Mouse (Mus musculus) urinary bladder, postnatal 10 days (tissue): ENCODE measurements around the gene Ankrd42.

ENCODE experiments used
- DNase-seq: peaks from one replicate; pipeline ENCODE4 v3.0.0; 2022; ENCODE audit warnings: low spot score

The Ankrd42 gene

DNA sequence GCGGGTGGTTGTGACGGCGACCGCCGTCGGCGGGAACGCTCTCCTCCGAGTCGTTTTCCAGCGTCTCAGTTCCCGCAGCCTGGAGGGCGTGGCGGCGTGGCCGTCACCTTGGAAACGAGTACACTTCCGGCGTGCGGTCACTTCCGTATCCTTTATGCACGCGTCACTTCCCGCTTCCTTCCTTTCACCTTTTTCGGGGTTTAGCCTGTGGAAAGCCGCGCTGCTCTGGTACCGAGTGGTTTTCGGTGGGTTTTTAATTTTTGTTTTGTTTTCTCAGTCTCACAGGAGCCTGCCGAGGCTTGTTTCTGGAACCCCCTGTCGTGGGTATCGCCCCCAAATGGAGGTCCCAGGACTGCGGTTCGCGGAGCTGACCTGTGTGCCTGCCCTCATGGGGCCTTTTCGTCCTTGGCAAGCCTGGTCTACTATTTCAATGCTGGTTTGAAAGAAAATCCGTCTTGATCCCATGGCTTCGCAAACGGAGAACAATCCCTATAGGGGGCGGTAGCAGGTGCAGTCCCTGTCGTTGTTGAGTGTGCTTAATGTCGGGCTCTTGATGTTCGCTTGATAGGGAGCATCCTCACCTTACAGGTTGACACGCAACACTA, at the start of gene Ankrd42:
Gene Ankrd42 (minus strand): TSS at position 122 of the 605 bp plus-strand sequence.
- peak; percentile 57 for DNase-seq

DNA sequence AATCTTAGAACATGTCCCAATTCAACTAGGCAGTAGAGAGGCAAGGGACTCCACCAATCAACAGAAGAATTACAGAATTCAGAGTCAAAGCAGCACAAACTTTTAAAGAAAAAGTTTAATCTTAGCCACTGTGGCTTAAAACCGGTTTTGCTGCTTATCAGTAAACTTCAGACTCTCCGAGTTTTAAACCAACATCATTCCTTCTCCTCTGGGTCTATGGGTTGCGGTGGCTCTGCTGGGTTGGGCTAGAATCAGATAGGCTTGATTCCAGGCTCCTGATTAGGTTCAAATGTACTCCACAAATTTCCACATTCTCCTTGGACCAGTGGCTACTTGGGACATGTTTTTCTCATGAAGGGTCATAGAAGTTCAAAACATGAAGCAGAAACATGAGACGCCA, 40.4 kb upstream of the Ankrd42 start:
- DNase-seq: no peak

DNA sequence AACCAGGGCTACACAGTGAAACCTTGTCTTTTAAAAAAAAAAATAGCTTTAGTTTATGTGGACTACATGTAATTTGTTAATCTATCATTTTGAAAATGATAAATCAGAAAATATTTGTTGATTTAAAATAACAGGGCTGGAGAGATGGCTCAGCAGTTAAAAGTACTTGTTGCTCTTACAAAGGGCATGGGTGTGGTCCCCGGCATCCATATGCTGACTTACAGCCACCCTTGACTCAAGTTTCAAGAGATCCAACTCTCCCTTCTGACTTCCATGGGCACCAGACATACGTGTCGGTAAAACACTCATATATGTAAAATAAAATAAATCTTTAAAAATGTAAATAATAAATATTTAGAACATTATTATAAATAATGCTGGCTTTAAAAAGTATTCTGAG, 38.2 kb upstream of the Ankrd42 start:
- no peak for DNase-seq

DNA sequence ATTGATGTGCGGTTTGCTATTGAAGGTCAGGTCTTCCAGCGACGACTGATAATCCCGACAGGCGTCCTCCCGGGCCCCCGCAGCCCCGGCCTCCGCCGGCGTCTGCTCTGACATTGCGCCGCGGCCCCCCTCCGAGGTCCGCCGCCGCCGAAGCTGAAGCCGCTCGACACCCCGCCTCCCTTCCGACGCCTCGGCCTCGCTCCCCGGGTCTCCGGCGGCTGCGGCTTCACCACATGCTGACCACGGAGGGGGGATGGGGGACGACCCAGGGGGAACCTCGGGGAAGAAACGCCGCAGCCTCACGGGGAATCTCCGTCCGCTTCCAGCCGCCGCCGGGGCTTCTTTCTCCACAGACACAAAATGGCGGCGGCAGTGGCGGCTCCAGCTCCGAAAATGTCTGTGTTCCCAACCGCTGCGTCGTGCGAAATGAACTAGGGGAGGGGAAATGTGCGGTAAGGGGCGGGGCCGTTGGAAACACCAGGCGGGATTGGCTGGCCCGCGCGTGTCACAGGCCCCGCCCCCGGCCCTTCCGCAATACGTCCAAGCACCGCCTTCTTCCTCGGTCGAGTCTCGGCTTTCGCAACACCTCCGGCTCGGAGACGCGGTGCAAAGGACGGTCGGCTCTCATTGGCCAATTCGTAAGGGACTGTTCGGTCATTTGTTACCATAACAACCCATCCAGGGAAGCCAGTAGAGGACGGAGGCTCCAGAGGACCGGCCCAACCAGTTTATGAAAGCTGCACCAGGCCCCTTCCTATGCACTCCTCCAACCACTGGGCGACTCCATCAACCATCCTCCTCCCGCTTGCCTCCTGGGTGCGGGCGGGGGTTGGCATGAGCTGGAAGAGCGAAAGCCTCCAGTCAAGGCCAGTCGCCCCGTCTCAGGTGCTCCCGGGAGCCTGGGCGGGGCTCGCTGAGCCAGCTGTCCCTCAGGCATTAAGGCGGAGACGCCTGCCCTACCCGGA, 32.8 kb upstream of the Ankrd42 start, which contains the start of gene Pcf11:
Gene Pcf11 (minus strand): TSS at position 428 of the 965 bp plus-strand sequence.
- DNase-seq: peak; percentile 80

DNA sequence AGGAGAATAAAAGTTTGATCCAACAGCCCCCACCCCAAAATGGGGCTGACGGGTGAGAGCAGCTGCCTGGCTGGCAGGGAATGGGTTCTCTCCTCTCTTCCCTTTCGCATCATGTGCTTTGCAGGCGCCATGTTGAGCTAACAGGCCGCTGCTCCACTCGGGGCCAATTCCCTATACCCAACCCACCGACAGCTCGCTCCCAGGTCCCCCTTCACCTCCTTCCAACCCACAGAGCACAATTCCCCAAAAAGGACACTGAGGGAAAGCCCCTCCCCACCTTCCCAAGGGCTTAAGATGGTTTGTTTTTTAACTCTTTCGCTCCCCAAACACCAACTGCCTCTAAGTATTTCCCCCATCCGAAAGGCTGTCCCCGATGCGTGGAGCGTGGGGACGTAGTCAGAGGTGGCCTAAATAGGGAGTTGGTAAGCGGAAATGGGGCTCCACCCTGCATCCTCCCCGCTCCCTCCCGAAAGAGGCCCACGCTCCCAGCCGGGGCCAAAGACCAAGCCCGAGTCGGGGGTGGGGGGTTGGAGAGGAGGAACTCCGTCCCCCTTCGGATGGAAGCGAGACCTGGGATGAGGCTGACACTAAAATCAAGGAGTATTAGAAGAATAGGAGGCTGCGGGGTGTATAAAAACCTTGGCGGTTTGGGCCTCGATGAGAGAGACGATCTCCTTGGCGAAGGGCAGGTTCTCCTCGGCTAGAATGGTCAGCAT, 32.0 kb upstream of the Ankrd42 start:
- no peak for DNase-seq

DNA sequence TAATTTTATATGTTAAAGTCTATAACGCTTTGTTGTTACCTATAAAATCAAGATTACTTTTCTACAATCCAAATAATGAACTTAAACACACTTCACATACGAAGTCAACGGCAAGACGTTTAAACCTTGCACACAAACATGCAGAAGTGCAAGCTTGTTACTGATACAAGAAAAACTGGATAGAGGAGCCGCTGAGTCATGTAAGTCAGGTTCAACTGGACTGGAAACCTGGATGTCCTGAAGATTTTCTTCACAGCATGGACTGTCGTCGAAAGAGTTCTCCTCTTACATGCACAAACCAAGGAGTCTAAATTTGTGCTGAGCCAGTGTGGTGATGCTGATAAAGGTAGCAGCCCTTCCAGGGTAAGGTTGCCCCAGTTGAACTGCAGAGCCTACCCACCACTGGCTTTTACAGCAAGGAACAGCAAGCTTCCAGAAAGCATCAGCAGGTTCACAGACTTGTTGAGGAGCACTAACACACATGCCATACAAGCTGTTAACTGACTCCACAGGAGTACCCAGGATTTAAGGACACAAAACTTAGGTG, 29.4 kb upstream of the Ankrd42 start:
- no peak for DNase-seq

DNA sequence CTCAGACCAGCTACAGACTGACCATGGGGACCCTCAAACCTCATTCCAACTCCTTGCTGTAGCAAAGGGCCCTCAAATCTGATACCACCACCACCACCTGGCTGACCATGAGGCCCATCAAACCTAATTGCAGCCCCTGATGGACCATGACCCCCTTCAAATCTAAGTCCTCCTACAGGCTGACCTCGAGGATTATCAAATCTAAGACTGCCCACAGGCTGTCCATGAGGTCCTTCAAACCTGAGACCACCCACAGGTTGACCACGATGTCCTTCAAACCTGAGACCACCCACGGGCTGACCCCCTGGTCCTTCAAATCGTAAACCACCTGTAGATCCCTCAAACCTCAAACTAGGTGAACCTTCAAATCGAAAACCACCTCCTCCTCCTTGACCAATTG, 21.1 kb upstream of the Ankrd42 start:
- no peak for DNase-seq

DNA sequence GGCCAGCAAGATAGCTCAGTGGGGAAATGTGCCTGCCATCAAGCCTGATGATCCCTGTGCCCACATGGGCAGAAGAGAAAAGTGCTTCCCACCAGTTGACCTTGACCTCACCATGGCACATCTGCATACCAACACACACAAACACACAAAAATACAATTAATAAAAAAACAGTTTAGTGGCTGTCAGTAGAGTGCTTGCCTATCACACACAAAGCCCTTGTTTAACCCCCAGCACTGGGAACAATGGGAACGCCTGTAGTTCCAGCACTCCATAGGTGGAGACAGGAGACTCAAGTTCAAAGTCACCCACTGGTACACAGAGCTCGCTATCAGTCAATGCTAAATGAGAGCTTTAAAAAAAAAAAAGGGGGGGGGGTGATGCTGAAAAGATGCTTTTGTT, 19.4 kb upstream of the Ankrd42 start:
- no peak for DNase-seq

DNA sequence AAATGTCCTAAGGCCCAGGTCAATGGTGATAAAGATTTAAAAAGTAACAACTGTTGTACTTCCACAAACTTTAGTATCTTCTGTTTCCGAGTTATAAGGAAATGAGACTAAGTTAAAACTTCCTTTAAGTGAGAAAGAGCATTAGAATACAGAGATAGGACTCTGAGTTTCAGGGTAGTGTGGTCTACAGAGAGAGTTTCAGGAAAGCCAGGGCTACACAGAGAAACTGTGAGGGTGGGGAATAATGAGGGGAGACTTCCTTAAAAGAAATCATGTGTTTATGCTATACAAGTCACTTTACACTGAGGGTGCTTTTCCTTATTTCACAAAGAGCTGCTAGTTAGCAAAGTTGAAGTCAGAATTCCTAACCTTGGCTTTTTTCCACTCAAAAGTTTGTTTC, 16.4 kb upstream of the Ankrd42 start:
- no peak for DNase-seq

DNA sequence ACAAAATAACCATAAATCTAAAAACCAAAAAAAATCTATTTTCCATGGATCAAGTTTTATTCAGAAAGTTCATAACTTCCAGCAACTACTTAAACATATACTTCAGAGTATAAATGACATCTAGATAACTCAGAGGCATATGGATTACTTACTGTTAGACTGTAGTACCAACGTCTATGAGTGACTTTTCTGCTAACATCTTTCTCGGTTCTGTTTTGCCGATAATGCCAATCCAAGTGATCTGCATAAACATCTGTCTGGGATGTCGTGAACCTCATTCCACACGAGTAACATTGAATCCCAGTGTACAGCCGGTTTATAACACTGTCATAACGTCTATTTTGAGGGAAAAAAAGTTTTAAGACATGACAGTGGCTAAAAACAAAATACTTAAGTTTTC, 10.8 kb upstream of the Ankrd42 start:
- no peak for DNase-seq

DNA sequence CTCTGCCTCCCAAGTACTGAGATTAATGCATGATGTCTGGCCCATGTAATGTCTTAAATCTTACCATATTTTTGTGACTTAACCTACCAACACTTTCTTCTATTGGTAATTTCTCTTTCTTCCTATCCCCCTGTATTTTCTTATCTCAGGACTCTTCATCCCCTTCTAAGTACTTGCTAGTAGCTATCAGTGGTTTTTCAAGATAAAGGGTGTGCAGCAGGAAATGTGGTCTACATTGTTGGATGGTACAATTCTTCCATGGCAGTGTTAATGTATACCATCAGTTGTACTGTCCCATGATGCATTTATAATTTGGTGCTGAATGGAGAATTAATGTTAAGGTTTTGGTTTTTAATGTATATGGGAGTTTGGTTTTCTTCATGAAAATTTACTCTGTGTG, 5.4 kb upstream of the Ankrd42 start:
- no peak for DNase-seq

DNA sequence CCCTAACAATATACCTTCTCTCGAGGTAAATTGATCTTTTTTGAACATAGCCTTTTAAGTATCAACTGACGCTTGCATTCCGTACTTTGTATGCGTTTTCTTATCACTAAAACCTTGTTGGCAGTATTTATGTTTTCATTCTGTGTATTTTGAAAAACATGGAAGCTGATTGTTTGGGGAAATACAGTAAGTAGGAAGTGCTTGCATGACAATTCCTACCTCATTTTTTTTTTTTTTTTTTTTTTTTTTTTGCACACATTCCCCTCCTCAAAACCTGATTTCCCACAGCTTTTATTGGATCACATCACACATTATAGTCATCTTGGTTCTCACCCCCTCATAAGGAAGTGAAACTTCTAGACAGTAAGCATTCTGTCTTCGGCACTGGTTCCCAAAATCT, 1.1 kb upstream of the Ankrd42 start:
- DNase-seq: no peak

DNA sequence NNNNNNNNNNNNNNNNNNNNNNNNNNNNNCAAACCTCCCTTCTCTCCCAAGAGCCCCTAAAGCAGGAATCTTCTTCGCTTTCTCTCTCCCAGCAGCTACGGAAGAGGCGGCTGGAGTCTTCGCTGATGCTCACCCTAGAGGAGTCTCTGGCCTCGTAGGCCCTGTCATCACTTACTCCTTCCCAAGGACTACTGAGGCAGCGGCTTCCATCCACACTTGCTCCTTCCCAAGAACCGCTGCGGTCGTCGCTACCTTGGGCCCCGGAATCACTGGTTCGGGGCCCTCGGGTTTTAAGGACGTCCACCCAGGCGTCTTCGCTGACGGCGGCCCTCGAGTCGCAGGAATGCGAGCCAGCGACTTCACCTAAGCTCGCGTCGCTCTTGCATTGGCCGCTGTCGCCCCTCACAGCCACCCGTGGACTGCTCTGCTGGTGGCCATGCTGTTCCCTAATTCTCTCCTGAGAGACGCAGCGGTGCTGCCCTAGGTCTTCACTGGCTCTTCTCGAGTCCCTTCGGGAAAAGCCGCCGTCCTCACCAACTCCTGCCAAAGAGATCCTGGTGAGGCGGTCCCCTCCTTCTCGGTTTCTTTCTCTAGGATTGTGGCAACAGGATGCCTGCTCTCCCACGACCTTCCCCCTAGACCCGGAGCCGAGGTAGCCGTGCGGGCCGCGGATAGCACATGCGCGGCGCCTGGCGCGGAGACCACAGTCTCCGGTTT, 489 bp downstream of the Ankrd42 start:
- DNase-seq: no peak

DNA sequence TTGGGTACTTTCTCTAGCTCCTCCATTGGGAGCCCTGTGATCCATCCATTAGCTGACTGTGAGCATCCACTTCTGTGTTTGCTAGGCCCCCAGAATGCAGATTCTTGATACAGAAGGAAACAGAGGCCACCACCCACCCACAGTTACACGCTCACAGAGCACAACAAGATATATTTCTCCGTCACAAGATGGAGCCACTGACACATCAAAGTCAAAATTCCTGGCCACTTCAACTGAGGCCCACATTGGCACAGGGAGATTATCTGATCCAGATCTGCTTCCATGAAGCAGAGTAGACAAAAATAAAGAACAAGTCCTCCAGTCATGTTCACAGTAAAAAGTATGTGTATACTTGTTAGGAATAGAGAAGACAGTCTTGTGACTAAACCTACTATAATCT, 6.8 kb downstream of the Ankrd42 start:
- DNase-seq: no peak

DNA sequence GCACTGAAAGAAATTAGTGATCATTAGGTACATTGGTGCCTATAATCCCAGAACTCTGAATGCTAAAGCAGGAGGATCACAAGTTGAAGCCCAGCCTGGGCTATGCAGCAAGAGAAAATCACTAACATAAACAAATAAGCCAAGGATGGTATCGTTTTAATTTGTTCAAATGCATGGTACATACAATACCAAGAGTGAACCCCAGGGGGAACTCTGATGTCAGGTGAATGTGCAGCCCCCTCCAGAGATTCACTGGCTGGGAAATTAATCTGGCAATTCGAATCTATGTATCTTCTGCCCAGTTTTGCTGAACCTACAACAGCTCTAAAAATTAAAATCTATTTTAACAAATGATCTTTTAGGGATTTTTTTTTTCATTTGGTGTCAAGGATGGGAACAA, 12.5 kb downstream of the Ankrd42 start:
- DNase-seq: no peak

DNA sequence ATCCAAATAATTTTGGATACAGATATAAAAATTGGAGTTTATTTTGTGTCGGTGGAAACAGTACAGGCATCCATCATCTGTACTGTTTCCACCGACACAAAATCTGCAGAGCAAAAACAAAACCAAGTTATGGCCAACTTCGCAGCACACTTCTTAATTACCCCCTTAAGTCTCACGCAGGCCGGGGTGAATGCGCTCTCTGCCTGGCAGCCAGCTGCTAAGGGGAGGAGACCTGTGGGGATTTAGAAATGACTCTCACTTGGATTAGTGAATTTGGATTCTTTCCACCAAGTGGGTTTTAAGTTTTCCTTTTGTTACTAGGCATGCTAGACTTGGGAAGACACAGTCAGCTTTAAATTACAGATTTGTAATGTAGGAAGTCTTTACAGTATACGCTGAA, 26.1 kb downstream of the Ankrd42 start:
- DNase-seq: no peak

DNA sequence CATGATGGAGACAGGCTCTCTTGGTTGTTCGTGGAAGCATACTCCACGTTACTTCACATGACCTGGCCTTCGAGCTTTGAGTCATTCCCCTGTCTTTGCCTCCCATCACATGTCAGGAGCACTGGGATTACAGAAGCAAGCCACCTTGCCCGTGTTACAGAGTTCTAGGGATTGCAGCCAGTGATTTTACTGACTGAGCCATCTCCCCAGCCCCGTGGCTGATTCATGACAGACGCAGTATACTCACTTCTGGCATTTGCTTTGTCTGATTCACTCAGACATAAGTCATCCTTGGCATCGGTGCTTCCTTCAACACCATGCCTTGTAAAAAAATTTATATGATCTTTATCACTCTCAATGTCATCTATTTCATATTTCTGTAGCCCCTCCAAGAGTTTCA, 32.0 kb downstream of the Ankrd42 start:
- no peak for DNase-seq

DNA sequence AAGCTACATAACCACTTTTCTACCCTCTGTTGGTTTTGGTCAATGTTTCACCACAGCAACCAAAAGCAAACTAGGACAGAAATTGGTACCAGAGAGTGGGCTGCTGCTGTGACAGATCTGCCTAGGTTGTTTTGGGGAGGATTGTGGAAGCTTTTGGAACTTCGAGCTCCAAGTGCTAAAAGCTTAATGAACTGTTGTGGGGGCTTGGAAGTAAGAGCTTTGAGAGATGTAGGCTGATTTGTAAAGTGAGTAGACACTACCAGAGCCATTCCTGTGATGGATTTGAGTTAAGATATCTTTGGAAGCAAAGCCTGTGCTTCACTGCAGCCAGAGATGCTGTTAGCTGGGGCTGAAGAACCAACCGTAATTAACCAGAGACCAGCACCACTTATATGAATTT, 46.1 kb downstream of the Ankrd42 start:
- DNase-seq: no peak

DNA sequence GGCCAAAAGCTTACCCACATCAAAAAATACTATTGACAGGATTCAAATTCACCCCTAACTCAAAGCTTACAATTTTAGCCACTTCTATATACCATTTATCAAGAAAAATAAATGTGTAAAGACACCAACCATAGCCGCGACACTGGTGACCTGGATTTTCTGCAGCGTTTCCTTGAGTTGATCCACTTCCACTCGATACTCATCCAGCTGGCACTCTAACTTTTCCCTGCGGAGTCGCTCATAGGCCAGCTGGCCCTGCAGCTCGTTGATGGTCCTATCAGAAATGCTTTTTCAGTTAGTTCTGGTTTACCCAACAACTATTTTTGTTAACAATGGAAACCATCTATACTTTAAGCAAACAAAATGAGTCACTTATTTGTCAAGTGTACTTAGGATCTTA, 47.0 kb downstream of the Ankrd42 start:
- no peak for DNase-seq

DNA sequence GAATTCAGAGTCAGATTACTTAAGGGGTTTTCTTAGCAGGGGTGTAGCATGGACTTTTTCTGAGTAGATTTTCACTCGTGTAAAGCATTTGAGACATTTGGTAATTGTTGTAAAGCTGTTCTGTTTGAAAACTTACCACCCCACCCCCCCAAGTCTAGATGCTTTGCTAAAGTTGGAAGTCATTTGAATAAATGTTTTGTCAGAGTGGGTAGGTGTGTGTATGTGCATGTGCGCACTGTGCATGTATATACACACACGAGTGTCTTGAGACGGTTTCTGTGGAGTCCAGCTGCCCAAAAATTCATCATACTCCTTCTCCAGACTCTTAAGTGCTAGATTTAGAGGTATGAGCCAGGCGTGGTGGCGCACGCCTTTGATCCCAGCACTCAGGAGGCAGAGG, 53.4 kb downstream of the Ankrd42 start:
- DNase-seq: no peak

DNA sequence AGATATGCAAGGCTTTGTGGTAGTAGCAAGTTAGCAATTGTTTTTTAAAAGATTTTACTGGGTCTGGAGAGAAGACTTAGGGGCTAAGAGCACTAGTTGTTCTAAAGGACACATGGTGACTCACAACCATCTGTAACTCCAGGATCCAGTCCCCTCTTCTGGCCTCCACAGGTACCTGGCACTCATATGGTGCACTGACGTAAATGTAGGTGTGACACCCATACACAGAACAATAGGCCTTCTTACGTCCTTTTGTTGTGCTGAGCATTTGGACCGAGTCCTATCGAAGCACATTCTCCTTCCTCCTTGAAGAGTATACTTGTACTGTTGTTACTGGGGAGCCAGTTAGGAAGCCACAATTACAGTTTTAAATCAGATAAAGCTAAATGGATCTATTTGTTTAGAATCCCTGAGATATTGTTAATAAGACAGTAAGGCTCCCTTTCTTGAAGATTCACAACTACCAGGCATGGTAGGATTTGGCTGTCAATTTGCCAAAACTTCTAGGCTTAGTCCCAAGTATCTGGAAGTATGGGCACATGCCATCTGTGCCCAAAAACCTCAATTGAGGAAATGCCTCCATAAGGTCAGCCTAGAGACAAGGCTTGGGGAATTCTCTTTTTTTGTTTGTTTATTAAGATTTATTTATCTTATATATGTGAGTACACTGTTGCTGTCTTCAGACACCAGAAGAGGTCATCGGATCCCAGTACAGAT, 56.3 kb downstream of the Ankrd42 start:
- DNase-seq: no peak
